Mouse (Mus musculus) ES-Bruce4 (cell line): ENCODE measurements around the gene Fam114a1.

Experiments used
- CTCF ChIP-seq: IDR thresholded peaks from one replicate; pipeline ENCODE4 v1.8.1; 2011; ENCODE audit warnings: low read depth, low read length
- EP300 ChIP-seq: IDR thresholded peaks from 2 replicates; pipeline ENCODE4 v1.6.1; 2011; ENCODE audit warnings: low read depth, low read length; ENCODE audit not compliant: insufficient read depth
- POLR2A ChIP-seq: IDR thresholded peaks from one replicate; pipeline ENCODE4 v1.8.1; 2011; ENCODE audit warnings: low read length; ENCODE audit not compliant: insufficient read depth

DNA sequence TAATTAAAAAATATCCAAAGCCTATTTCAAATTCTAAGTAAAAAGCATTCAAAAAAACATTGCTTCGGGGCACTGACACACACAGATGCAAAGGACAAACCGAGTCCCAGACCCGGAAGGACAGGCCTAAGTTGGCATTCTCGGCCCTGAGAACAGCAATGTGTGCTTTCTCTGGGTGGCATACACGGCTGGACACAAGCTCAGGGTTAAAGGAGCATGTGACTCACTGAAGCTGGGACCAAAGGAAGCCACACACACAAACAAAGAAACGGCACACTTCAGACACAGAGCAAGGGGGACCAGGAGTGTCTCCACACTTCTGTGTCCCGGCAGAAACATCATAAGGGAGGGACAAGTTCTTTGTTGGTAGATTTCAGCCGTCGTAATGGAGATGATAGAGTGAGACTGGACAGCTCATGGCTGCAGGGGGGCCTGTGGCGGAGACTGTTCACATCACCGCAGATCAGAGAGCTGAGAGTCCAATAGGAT is 73.6 kb downstream of the Fam114a1 start:
- no peak for TF ChIP-seq CTCF
- TF ChIP-seq POLR2A, result no peak
- no peak for TF ChIP-seq EP300
